Mouse (Mus musculus) inflammation-experienced regulatory T-cells (primary cell): ENCODE data around the gene Glp1r. TPM values are rescaled to one million over a fixed set of nuclear protein-coding genes. Genes with fewer than 3 reads are reported as not detected.

Experiments used
- polyA plus RNA-seq, 2 experiments: library from polyadenylated mRNA; unstranded; fragments of 100-300 nt; shearing (Covaris generic); gene quantifications; one replicate each; pipeline ENCODE4 v1.2.1; 2017

Glp1r gene
- polyA plus RNA-seq = 1 to 10 TPM in 1 of 2 experiments, under 1 TPM in 1; 0.41 to 3.1 TPM

GRCm38 (mm10) chr17:30901627-30902026, at the start of gene Glp1r:
Gene Glp1r (plus strand): TSS chr17:30901817.

GRCm38 (mm10) chr17:30954340-30954739, 52.7 kb downstream of the Glp1r start, which contains the start of gene Umodl1:
Gene Umodl1 (plus strand): TSS chr17:30954640.

Other genes with a start within 250 kb of the Glp1r start
- under 1 TPM in 1 of 2 experiments, not detected in 1; 0.18 TPM for gene Umodl1, start 52.8 kb downstream of the Glp1r start, polyA plus RNA-seq
- 10 to 100 TPM; 37.6 to 42.6 TPM for gene Abcg1, start 155.9 kb downstream of the Glp1r start, polyA plus RNA-seq
- gene Tff3, start 227.8 kb downstream of the Glp1r start, polyA plus RNA-seq = not detected
- gene Tff2, start 242.5 kb downstream of the Glp1r start, polyA plus RNA-seq = not detected